12 mouse cellular contexts compared by ENCODE assay signal in genomic region chr9:101495768-101496167, GRCm38 (mm10).
DNase-seq lines count a peak whose midpoint lies in the region; ATAC-seq lines count a peak whose summit lies in the region.
"Had no signal": no experiment of that assay in that cellular context is flagged by ENCODE, and none has a peak within 500 bp of the region (broad histone marks: within the 10 kb centered on the region; RNA-seq: fewer than 3 reads in every experiment).

No protein-coding gene starts in this region.

- 0 out of 2 replicates have a peak overlapping the region, but pooled peaks have one; percentile 14 for H3K9ac ChIP-seq in forebrain, embryonic 16.5 days (replicated peaks; ENCODE audit: low read depth, low read length)
- no peak overlapping the region for H3K9ac ChIP-seq in hindbrain, embryonic 15.5 days
- H3K9ac ChIP-seq in midbrain, embryonic 16.5 days (ENCODE audit: low read depth, low read length), result peak overlapping the region; percentile 36; the same call in 1 of the 2 replicates
- H3K9ac ChIP-seq: embryonic facial prominence, embryonic 15.5 days; limb, embryonic 12.5 days; lung, embryonic 14.5 days had no signal

- ATAC-seq in forebrain, embryonic 16.5 days, result peak; percentile 65
- peak; percentile 56; the same call in 1 of the 2 replicates for ATAC-seq in hindbrain, embryonic 15.5 days (ENCODE audit: low FRiP score, low read depth)
- ATAC-seq in midbrain, embryonic 16.5 days, result no peak; the same call in 1 of the 2 replicates

- no peak overlapping the region for H3K4me3 ChIP-seq in forebrain, embryonic 16.5 days (replicated peaks; ENCODE audit: low read length)
- no peak overlapping the region for H3K4me3 ChIP-seq in hindbrain, embryonic 15.5 days
- H3K4me3 ChIP-seq in midbrain, embryonic 16.5 days (ENCODE audit: low read depth, low read length), result no peak overlapping the region
- H3K4me3 ChIP-seq: embryonic facial prominence, embryonic 15.5 days; limb, embryonic 12.5 days had no signal

- 0 out of 2 replicates have a peak overlapping the region, but pooled peaks have one; percentile 2 for H3K4me2 ChIP-seq in forebrain, embryonic 16.5 days (ENCODE audit: low read length)
- 0 out of 2 replicates have a peak overlapping the region, but pooled peaks have one; percentile 9 for H3K4me2 ChIP-seq in hindbrain, embryonic 15.5 days
- H3K4me2 ChIP-seq in midbrain, embryonic 16.5 days (ENCODE audit: low read length), result no peak overlapping the region
- H3K4me2 ChIP-seq: embryonic facial prominence, embryonic 15.5 days; limb, embryonic 12.5 days; lung, embryonic 14.5 days had no signal

- H3K9me3 ChIP-seq in forebrain, embryonic 16.5 days (ENCODE audit: control insufficient read depth, low read length), result no peaks in the 10 kb centered on the region
- no peaks in the 10 kb centered on the region for H3K9me3 ChIP-seq in hindbrain, embryonic 15.5 days
- no peaks in the 10 kb centered on the region for H3K9me3 ChIP-seq in midbrain, embryonic 16.5 days (replicated peaks; ENCODE audit: control insufficient read depth, low read length, poor library complexity, severe bottlenecking)
- H3K9me3 ChIP-seq: embryonic facial prominence, embryonic 15.5 days; limb, embryonic 12.5 days had no signal

- WGBS in forebrain, embryonic 16.5 days, result 24% methylated on average over 6 of the region's 6 CpGs
- 28% methylated on average over 6 of the region's 6 CpGs for WGBS in hindbrain, embryonic 15.5 days
- WGBS in midbrain, embryonic 16.5 days, result 34% methylated on average over 6 of the region's 6 CpGs

- H3K4me1 ChIP-seq in forebrain, embryonic 16.5 days (replicated peaks; ENCODE audit: control insufficient read depth, insufficient read depth, low read length), result peaks cover 13% of the 10 kb centered on the region
- H3K4me1 ChIP-seq in hindbrain, embryonic 15.5 days (replicated peaks), result peaks cover 14% of the 10 kb centered on the region
- H3K4me1 ChIP-seq in midbrain, embryonic 16.5 days (ENCODE audit: control insufficient read depth, insufficient read depth, low read length), result peaks cover 7% of the 10 kb centered on the region
- H3K4me1 ChIP-seq: embryonic facial prominence, embryonic 15.5 days; limb, embryonic 12.5 days had no signal

- no peaks in the 10 kb centered on the region for H3K27me3 ChIP-seq in forebrain, embryonic 16.5 days (replicated peaks; ENCODE audit: control insufficient read depth, insufficient read depth, low read length)
- H3K27me3 ChIP-seq in hindbrain, embryonic 15.5 days, result no peaks in the 10 kb centered on the region
- no peaks in the 10 kb centered on the region for H3K27me3 ChIP-seq in midbrain, embryonic 16.5 days (ENCODE audit: control insufficient read depth, insufficient read depth, low read depth, low read length)
- H3K27me3 ChIP-seq: embryonic facial prominence, embryonic 15.5 days; limb, embryonic 12.5 days had no signal

- no peaks in the 10 kb centered on the region for H3K36me3 ChIP-seq in forebrain, embryonic 16.5 days (ENCODE audit: control insufficient read depth, insufficient read depth)
- H3K36me3 ChIP-seq in hindbrain, embryonic 15.5 days, result no peaks in the 10 kb centered on the region
- H3K36me3 ChIP-seq in midbrain, embryonic 16.5 days (ENCODE audit: control insufficient read depth, insufficient read depth, low read length), result no peaks in the 10 kb centered on the region
- H3K36me3 ChIP-seq: embryonic facial prominence, embryonic 15.5 days; limb, embryonic 12.5 days had no signal

- no peak overlapping the region for H3K27ac ChIP-seq in forebrain, embryonic 16.5 days (ENCODE audit: low read length)
- H3K27ac ChIP-seq in hindbrain, embryonic 15.5 days (replicated peaks), result peak overlapping the region; percentile 76
- H3K27ac ChIP-seq in midbrain, embryonic 16.5 days (ENCODE audit: low read length), result peak overlapping the region; percentile 80
- H3K27ac ChIP-seq: embryonic facial prominence, embryonic 15.5 days; limb, embryonic 12.5 days had no signal

- DNase-seq in layer of hippocampus, adult 11-12 months (ENCODE audit: low spot score), result peak; percentile 21
- DNase-seq in layer of hippocampus, adult 9-10 months (ENCODE audit: low spot score), result no peak
- DNase-seq in spleen, adult 12 weeks (ENCODE audit: low spot score), result no peak
- no peak for DNase-seq in thymus, postnatal 36 days
- DNase-seq: heart, postnatal 4 days; lung, embryonic 14.5 days; thymus, postnatal 25 days had no signal
